Mouse (Mus musculus) bone marrow, adult 2 months (tissue): ENCODE results near the gene Lrpprc.

Experiments used
- CTCF ChIP-seq: fragments of 200-500 bp; IDR thresholded peaks from 2 replicates; pipeline ENCODE4 v1.5.1; 2011; ENCODE audit warnings: low read length, control low read depth; ENCODE audit not compliant: control insufficient read depth, insufficient read depth
- POLR2A ChIP-seq: fragments of 200-500 bp; IDR thresholded peaks from 2 replicates; pipeline ENCODE4 v1.6.1; 2011; ENCODE audit warnings: low read depth, mild to moderate bottlenecking, control low read depth, low read length, borderline replicate concordance; ENCODE audit not compliant: control insufficient read depth

GRCm38 (mm10) chr17:84709403-84709851 lies 81.2 kb downstream of the Lrpprc start:
- TF ChIP-seq CTCF (no peak), POLR2A (no peak)
